Mouse (Mus musculus): ENCODE results near the gene Cfap298. TPM values are rescaled to one million over a fixed set of nuclear protein-coding genes. Genes with fewer than 3 reads are reported as not detected.

Cfap298 gene
- polyA plus RNA-seq, 1 experiment from 2014 or later: 63.4 TPM

DNA sequence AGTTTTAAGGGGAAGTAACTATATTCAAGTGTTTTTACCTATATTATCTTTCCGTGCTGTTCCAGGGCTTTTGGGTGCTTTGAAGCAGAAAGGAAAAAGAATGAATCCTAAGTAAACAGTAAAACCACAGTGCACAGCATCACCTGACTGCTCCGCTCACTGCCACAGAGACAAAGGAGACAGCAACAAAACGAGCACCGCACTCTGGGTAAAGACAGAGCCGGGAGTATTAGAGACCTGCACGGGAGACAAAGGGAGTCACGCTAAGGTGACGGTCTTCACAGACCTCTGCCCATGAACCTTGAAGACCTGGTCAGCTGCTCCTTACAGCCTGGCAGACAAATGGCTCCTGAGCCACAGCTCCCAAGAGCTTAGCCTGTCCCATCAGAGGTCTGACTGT is 12.1 kb upstream of the Cfap298 start:
- Histone ChIP-seq H3K4me1 (no peaks in the 10 kb centered on the region), H3K9ac (no peak overlapping the region), H3K9me3 (replicated peaks) (no peaks in the 10 kb centered on the region), H3K4me3 (replicated peaks) (no peak overlapping the region), H3K36me3 (peaks cover 36% of the 10 kb centered on the region), H3K4me2 (replicated peaks) (no peak overlapping the region), H3K27ac (replicated peaks) (no peak overlapping the region), H3K27me3 (no peaks in the 10 kb centered on the region)
- 89% methylated on average over 8 of the region's 8 CpGs for WGBS
- no peak for ATAC-seq (ENCODE audit: insufficient number of reproducible peaks, low FRiP score, low TSS enrichment, low read depth)

DNA sequence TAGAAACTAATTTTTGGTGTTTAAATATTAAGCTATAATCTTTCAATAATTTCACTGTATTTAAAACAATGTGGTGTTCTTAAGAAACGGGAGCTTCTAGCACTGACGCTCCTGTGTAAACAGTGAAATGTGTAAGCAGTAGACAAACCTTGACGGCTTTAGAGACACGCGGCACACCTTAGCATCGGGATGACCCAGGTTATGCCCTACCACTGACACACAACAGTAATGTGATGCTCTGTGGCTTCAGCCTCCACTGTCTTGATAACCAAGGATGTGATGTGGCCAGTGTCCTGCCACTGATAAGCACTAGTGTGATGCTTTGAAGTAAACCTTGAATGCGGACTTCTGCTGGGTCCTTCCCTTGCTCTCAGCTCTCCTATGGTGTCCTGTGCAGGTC is 6.3 kb upstream of the Cfap298 start:
- Histone ChIP-seq H3K4me3 (replicated peaks) (no peak overlapping the region), H3K9me3 (replicated peaks) (no peaks in the 10 kb centered on the region), H3K9ac (no peak overlapping the region), H3K36me3 (peaks cover 15% of the 10 kb centered on the region; the same call in 1 of the 2 replicates), H3K4me2 (replicated peaks) (no peak overlapping the region), H3K27ac (replicated peaks) (no peak overlapping the region), H3K4me1 (no peaks in the 10 kb centered on the region), H3K27me3 (no peaks in the 10 kb centered on the region)
- no peak for ATAC-seq (ENCODE audit: insufficient number of reproducible peaks, low FRiP score, low TSS enrichment, low read depth)
- WGBS: 91% methylated on average over 7 of the region's 7 CpGs

DNA sequence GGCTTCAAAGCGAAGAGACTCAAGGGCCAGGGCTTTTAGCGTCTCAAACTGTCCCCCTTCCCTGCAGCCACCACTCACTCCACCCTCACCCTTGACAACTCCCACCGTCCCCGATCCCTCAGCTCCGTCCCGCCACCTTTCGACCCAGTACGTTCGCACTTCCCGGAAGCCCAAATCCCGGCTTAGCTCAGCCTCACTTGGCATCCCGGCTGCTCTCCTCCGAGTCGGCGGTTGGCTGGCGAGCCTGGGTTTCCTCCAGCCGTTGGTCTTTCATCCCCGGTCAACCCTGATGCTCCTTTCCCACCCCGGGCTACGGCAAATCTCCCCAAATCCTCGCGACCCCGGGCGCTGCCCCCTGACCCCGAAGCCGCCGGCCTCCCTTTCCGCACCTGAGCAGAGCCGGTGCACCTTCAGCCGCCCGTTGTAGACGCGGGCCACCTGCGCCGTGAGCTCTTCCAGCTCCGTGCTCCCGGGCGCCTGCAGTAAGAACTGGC is 674 bp downstream of the Cfap298 start:
- under 1% methylated on average over 38 of the region's 38 CpGs for WGBS
- no peaks in the 10 kb centered on the region for H3K9me3 ChIP-seq (replicated peaks)
- no peaks in the 10 kb centered on the region for H3K27me3 ChIP-seq
- H3K36me3 ChIP-seq: 0 out of 2 replicates have a peak, but pooled peaks cover 7% of the 10 kb centered on the region
- peak; percentile 61; the same call in 1 of the 2 replicates for ATAC-seq (ENCODE audit: insufficient number of reproducible peaks, low FRiP score, low TSS enrichment, low read depth)
- peak overlapping the region; percentile 77 for H3K4me3 ChIP-seq (replicated peaks)
- H3K4me2 ChIP-seq (replicated peaks): peak overlapping the region; percentile 68
- peak overlapping the region; percentile 83 for H3K27ac ChIP-seq (replicated peaks)
- peaks cover 3% of the 10 kb centered on the region; the same call in 1 of the 2 replicates for H3K4me1 ChIP-seq
- H3K9ac ChIP-seq: peak overlapping the region; percentile 60

DNA sequence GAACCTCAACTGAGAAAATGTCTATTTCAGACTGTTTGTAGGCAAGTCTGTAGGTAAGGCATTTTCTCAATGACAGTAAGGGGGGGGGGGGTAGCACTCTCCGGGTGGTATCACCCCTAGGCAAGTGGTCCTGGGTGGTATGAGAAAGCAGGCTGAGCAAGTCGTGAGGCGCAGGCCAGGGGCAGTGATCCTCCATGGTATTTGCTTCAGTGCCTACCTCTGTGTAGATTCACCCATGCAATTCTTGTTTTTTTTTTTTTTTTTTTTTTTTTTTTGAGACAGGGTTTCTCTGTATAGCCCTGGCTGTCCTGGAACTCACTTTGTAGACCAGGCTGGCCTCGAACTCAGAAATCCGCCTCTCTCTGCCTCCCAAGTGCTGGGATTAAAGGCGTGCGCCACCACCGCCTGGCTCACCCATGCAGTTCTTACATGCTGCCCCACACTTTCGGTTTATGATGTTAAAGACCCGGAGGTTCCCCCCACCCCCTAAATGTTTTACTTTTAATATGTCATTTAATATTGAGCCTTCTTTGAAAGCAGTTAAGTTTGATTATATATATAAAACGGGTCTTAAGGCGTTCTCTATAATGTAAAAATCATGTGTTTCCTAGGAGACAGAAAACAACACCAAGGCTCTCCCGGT is 1.3 kb downstream of the Cfap298 start:
- WGBS: 21% methylated on average over 13 of the region's 13 CpGs
- peak overlapping the region; percentile 77 for H3K4me3 ChIP-seq (replicated peaks)
- H3K9ac ChIP-seq: peak overlapping the region; percentile 60; the same call in 1 of the 2 replicates
- H3K27me3 ChIP-seq: no peaks in the 10 kb centered on the region
- H3K4me2 ChIP-seq (replicated peaks): peak overlapping the region; percentile 68
- H3K4me1 ChIP-seq: peaks cover 3% of the 10 kb centered on the region; the same call in 1 of the 2 replicates
- H3K9me3 ChIP-seq (replicated peaks): no peaks in the 10 kb centered on the region
- peak overlapping the region; percentile 83 for H3K27ac ChIP-seq (replicated peaks)
- H3K36me3 ChIP-seq: 0 out of 2 replicates have a peak, but pooled peaks cover 7% of the 10 kb centered on the region
- ATAC-seq (ENCODE audit: insufficient number of reproducible peaks, low FRiP score, low TSS enrichment, low read depth): no peak

DNA sequence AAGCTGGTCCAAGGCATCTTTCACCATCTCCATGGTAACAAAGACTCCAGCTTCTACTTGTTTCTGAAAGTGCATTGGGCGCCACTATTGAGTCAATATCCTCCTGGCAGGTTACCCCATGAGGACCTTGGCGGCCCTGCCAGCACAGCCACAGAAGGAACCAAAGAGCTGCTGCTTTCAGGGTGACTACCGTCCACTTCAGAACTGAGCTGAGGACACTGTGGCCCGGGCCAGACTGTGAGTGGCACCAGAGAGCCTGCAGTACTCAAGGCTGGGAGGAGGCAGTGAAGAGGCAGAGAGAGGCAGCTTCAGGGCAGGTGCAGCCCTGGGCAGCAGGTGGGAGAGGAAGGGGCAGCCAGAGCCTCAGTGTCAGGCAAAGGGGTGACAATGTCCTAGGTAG is 7.5 kb downstream of the Cfap298 start:
- no peaks in the 10 kb centered on the region for H3K4me1 ChIP-seq
- ATAC-seq (ENCODE audit: insufficient number of reproducible peaks, low FRiP score, low TSS enrichment, low read depth): no peak
- H3K9ac ChIP-seq: no peak overlapping the region
- H3K4me3 ChIP-seq (replicated peaks): no peak overlapping the region
- H3K9me3 ChIP-seq (replicated peaks): no peaks in the 10 kb centered on the region
- 89% methylated on average over 4 of the region's 4 CpGs for WGBS
- H3K36me3 ChIP-seq: peaks cover 17% of the 10 kb centered on the region
- no peak overlapping the region for H3K4me2 ChIP-seq (replicated peaks)
- no peak overlapping the region for H3K27ac ChIP-seq (replicated peaks)
- H3K27me3 ChIP-seq: no peaks in the 10 kb centered on the region

DNA sequence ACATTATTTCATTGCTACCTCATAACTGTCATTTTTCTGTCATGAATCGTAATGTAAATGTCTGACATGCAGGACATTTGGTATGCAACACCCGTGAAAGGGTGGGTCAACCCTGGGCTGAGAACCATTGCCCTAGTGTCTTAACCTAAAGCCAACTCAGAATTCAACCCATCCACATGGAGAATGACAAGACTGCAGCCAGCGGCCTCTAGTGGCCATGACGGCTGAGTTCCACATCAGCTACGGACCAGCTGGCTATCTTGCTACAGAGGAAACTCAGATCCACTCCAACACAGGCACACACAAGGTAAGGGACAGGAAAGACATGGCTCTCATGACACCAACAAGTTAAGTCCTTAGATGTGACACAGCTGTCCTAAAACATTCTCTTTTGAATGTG is 9.5 kb downstream of the Cfap298 start:
- Histone ChIP-seq H3K4me3 (replicated peaks) (no peak overlapping the region), H3K36me3 (peaks cover 17% of the 10 kb centered on the region), H3K4me2 (replicated peaks) (no peak overlapping the region), H3K27ac (replicated peaks) (no peak overlapping the region), H3K27me3 (no peaks in the 10 kb centered on the region), H3K4me1 (no peaks in the 10 kb centered on the region), H3K9me3 (replicated peaks) (no peaks in the 10 kb centered on the region), H3K9ac (no peak overlapping the region)
- 25% methylated on average over 5 of the region's 5 CpGs for WGBS
- no peak for ATAC-seq (ENCODE audit: insufficient number of reproducible peaks, low FRiP score, low TSS enrichment, low read depth)

DNA sequence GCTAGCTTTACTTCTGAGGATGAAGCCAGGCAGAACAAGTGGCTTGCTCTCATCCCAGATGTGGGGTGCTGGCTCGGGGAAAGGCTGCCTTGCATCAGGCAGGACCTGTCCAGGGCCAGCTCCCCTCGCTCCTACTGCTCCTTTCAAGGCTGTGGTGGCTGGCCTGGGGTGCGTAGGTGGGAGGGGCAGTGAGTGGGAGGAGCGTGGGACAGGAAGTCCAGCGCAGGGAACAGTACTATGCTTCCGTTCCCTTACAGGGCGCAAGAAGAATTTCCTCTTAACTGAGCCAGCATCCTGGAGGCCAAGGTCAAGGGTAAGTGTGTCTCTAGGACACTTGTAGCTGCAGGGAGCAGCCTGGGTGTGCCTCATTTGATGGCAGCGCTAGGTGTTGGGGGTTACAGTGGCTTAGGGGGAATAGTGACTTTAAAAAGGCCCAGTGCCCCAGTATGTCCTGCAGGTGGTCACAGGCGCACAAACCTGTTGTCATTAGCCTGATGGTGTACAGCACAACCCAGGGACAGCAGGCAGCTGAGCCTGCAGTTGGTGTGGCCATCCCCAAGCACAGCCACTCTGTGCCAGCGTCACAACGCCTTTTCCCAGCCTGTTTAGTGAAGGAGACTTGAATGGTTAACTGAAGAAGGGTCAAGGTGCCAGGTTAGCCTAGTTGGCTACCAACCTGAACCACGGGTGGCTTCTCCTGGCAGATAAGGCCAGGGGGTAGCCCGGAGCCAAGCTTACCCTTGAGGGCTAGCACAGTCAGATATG is 10.1 kb downstream of the Cfap298 start:
- no peak for ATAC-seq (ENCODE audit: insufficient number of reproducible peaks, low FRiP score, low TSS enrichment, low read depth)
- H3K27ac ChIP-seq (replicated peaks): no peak overlapping the region
- 83% methylated on average over 13 of the region's 13 CpGs for WGBS

DNA sequence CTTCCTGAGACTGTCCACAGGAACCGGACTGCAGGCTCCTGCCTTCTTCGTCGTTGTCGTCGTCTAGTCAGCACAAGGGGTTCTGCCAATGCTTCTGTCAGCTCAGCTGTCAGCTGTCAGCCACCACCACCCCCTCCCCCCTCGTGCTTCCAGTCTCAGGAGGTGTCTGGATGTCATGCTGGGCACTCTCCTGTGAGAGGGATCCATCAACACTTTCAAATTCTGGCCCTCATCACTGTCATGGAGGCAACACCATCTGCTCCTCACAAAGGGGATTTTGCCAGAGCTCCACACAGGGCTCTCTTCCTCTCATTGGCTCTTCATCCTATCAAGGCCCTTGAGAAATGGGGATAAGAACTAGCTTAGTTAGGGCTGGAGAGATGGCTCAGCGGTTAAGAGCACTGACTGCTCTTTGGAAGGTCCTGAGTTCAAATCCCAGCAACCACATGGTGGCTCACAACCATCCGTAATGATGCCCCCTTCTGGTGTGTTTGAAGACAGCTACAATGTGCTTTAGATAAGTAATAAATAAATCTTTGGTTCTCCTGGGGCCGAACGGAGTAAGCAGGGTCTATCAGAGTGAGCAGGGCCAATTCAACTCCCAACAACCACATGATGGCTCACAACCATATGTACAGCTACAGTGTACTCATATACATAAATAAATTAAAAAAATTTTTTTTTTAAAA is 13.3 kb downstream of the Cfap298 start:
- Histone ChIP-seq H3K36me3 (peaks cover 7% of the 10 kb centered on the region), H3K4me3 (replicated peaks) (no peak overlapping the region), H3K9me3 (replicated peaks) (no peaks in the 10 kb centered on the region), H3K4me1 (no peaks in the 10 kb centered on the region), H3K27me3 (no peaks in the 10 kb centered on the region; the same call in 1 of the 2 replicates), H3K4me2 (replicated peaks) (no peak overlapping the region), H3K27ac (replicated peaks) (no peak overlapping the region), H3K9ac (no peak overlapping the region)
- WGBS: 59% methylated on average over 10 of the region's 10 CpGs
- ATAC-seq (ENCODE audit: insufficient number of reproducible peaks, low FRiP score, low TSS enrichment, low read depth): no peak

More for the DNA sequence above, 10.1 kb downstream of the Cfap298 start:
- H3K4me1 ChIP-seq: no peaks in the 10 kb centered on the region
- H3K4me3 ChIP-seq (replicated peaks): no peak overlapping the region
- H3K36me3 ChIP-seq: peaks cover 13% of the 10 kb centered on the region
- H3K9ac ChIP-seq: no peak overlapping the region
- H3K9me3 ChIP-seq (replicated peaks): no peaks in the 10 kb centered on the region
- H3K27me3 ChIP-seq: no peaks in the 10 kb centered on the region
- no peak overlapping the region for H3K4me2 ChIP-seq (replicated peaks)

DNA sequence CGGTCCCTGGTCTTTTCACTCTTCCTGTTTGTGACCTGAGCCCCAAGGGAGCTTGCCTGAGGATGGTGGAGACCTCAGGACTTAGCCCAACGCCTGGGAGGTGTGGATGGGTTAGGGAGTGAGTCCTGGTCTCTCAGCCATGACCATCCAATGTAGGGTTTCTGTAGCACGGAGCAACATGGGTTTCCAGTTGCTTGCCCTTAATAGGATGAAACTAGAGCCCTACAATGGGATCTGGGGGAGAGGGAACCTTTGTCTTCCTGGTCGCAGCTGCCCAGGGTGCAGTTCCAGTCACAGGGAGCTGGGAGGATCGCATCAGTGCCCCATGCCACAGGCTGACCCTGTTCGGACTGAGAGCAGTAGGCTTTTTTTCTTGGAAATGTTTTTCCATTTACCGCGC is 17.8 kb downstream of the Cfap298 start:
- ATAC-seq (ENCODE audit: insufficient number of reproducible peaks, low FRiP score, low TSS enrichment, low read depth): no peak
- Histone ChIP-seq H3K4me2 (replicated peaks) (no peak overlapping the region), H3K36me3 (no peaks in the 10 kb centered on the region), H3K27ac (replicated peaks) (no peak overlapping the region), H3K9ac (no peak overlapping the region), H3K27me3 (no peaks in the 10 kb centered on the region; the same call in 1 of the 2 replicates), H3K4me1 (no peaks in the 10 kb centered on the region), H3K4me3 (replicated peaks) (no peak overlapping the region), H3K9me3 (replicated peaks) (no peaks in the 10 kb centered on the region)
- 69% methylated on average over 8 of the region's 8 CpGs for WGBS

DNA sequence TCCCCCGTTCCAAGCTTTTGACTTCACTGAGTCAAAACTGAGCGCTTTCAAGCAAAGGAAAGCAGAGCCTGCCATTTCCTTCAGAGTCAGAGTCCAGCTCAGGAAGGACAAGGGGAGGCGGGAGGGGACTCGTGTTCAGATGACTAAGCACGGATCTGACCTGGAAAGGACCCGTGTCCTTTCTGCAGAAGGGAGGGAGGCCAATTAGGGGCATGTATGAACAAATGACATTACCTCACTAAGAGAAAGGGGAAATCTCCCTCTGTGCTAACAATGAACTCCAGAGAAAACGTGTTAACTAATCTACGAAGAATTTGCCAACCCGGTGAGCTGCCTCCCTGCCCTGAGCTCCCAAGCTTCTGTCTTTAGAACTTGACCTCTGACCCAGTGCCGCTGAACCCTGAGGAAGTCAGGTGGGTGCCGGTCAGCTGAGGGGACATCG is 18.9 kb downstream of the Cfap298 start:
- Histone ChIP-seq H3K27me3 (no peaks in the 10 kb centered on the region; the same call in 1 of the 2 replicates), H3K4me2 (replicated peaks) (no peak overlapping the region), H3K4me1 (no peaks in the 10 kb centered on the region), H3K36me3 (no peaks in the 10 kb centered on the region), H3K9me3 (replicated peaks) (no peaks in the 10 kb centered on the region), H3K9ac (no peak overlapping the region), H3K27ac (replicated peaks) (no peak overlapping the region), H3K4me3 (replicated peaks) (no peak overlapping the region)
- WGBS: 35% methylated on average over 12 of the region's 12 CpGs
- no peak for ATAC-seq (ENCODE audit: insufficient number of reproducible peaks, low FRiP score, low TSS enrichment, low read depth)

DNA sequence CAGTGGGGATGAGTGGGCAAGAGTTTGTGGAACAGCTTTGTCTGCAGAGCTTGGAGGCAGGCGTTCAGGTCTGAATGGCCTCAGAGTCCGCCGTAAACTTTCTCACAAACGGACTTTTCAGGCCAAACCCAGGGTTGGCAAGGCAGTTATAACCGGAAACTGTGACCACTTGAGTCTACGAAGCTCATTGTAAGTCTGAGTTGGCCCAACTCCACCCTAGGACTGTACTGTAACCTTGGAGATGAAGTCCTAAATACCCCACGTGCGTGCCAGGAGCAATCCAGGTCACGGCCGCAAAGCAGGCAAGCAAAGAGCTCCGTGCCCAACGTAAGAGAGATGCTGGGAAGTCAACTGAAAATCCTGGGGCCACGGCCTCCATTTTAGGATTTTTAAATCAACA is 23.1 kb downstream of the Cfap298 start:
- ATAC-seq (ENCODE audit: insufficient number of reproducible peaks, low FRiP score, low TSS enrichment, low read depth): no peak
- Histone ChIP-seq H3K27ac (replicated peaks) (no peak overlapping the region), H3K4me2 (replicated peaks) (no peak overlapping the region), H3K4me1 (no peaks in the 10 kb centered on the region), H3K9me3 (replicated peaks) (no peaks in the 10 kb centered on the region), H3K9ac (no peak overlapping the region), H3K4me3 (replicated peaks) (no peak overlapping the region), H3K27me3 (no peaks in the 10 kb centered on the region; the same call in 1 of the 2 replicates), H3K36me3 (no peaks in the 10 kb centered on the region)
- 91% methylated on average over 13 of the region's 13 CpGs for WGBS

Measured in embryonic facial prominence, embryonic 15.5 days (tissue).